Mouse (Mus musculus) forebrain, embryonic 13.5 days (tissue): Measurements from ENCODE around the gene Cabin1. TPM values are rescaled to one million over a fixed set of nuclear protein-coding genes. Genes with fewer than 3 reads are reported as not detected.
A peak's percentile ranks its signal among the peaks of the same experiment; 100 is the strongest.

Source experiments
- ATAC-seq: fragments of 200-750 bp; cut with Nextera tagmentation; 2 replicates; pipeline ENCODE4 v1.8.0; 2017
- H3K27ac ChIP-seq: fragments of 300-500 bp; sonication (generic); 2 replicates; pipeline ENCODE4 v1.5.1; 2015; ENCODE audit warnings: inconsistent platforms, mild to moderate bottlenecking, moderate library complexity
- H3K27me3 ChIP-seq: fragments of 300-500 bp; sonication (generic); 2 replicates; pipeline ENCODE4 v1.6.1; 2015; ENCODE audit warnings: mild to moderate bottlenecking, inconsistent platforms
- H3K36me3 ChIP-seq: fragments of 300-500 bp; sonication (generic); 2 replicates; pipeline ENCODE4 v1.6.1; 2015; ENCODE audit warnings: mild to moderate bottlenecking, inconsistent platforms; ENCODE audit not compliant: poor library complexity, severe bottlenecking
- H3K4me1 ChIP-seq: fragments of 300-500 bp; sonication (generic); 2 replicates; pipeline ENCODE4 v1.6.1; 2015; ENCODE audit warnings: inconsistent platforms
- H3K4me2 ChIP-seq: fragments of 300-500 bp; sonication (generic); 2 replicates; pipeline ENCODE4 v1.6.1; 2015; ENCODE audit warnings: inconsistent platforms, mild to moderate bottlenecking, moderate library complexity
- H3K4me3 ChIP-seq: fragments of 300-500 bp; sonication (generic); 2 replicates; pipeline ENCODE4 v1.5.1; 2015; ENCODE audit warnings: mild to moderate bottlenecking, inconsistent platforms
- H3K9ac ChIP-seq: fragments of 300-500 bp; sonication (generic); 2 replicates; pipeline ENCODE4 v1.6.1; 2015; ENCODE audit warnings: mild to moderate bottlenecking, inconsistent platforms
- H3K9me3 ChIP-seq: fragments of 300-500 bp; sonication (generic); replicated peaks from 2 replicates; pipeline ENCODE4 v1.6.1; 2016; ENCODE audit warnings: inconsistent platforms
- WGBS: fragments of 180-500 bp; shearing (Covaris S2); methylation state at CpG from one replicate; pipeline ENCODE4 v1.1.7; 2015; 5-methylcytosine and 5-hydroxymethylcytosine counted together
- polyA plus RNA-seq: library from polyadenylated mRNA; unstranded; fragments of >200 nt; fragmentation: Nextera tagmentation; extraction: Ambion mirVana; gene quantifications from 2 replicates; pipeline ENCODE4 v1.2.1, GENCODE M21; 2015

The Cabin1 gene
- polyA plus RNA-seq, 1 experiment from 2014 or later, result 36.9 TPM

DNA sequence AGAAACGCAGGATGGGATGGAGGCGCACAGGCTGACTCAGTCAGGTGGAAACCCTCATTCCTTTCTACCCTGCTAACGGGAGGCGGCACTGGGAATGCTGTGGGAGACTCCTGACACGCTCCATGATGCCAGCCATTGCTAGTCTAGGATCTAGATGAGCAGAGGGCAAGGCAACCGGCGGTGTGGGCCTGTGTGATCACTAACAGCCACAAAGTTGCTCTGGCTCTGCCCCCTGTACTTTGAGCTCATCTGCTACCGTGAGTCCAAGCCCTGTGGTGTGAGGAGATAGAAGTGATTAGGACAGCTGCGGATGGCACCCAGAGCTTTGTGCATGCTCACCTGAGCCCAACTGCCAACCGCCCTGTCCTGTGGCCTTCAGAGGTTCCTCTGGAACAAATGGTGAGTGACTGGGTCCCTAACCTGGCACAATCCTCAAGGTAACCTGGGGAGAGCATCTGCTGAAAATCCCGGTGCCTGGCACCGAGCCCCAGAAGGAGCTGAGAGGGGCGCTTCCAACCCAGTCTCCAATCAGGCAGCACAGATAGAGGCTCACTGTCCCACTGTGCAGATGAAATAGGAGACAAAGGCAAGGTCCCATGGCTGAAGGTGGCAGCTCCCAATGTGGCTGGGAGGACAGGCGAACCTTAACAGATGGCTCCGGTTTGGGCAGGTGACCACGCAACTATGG lies 112.6 kb downstream of the Cabin1 start:
- H3K36me3 ChIP-seq, result peaks cover 99% of the 10 kb centered on the region
- ATAC-seq, result no peak
- no peak overlapping the region for H3K4me3 ChIP-seq
- no peaks in the 10 kb centered on the region for H3K27me3 ChIP-seq
- no peak overlapping the region for H3K27ac ChIP-seq
- WGBS, result 96% methylated on average over 16 of the region's 16 CpGs
- no peak overlapping the region for H3K9ac ChIP-seq
- no peaks in the 10 kb centered on the region for H3K9me3 ChIP-seq
- no peaks in the 10 kb centered on the region for H3K4me1 ChIP-seq
- H3K4me2 ChIP-seq, result no peak overlapping the region

DNA sequence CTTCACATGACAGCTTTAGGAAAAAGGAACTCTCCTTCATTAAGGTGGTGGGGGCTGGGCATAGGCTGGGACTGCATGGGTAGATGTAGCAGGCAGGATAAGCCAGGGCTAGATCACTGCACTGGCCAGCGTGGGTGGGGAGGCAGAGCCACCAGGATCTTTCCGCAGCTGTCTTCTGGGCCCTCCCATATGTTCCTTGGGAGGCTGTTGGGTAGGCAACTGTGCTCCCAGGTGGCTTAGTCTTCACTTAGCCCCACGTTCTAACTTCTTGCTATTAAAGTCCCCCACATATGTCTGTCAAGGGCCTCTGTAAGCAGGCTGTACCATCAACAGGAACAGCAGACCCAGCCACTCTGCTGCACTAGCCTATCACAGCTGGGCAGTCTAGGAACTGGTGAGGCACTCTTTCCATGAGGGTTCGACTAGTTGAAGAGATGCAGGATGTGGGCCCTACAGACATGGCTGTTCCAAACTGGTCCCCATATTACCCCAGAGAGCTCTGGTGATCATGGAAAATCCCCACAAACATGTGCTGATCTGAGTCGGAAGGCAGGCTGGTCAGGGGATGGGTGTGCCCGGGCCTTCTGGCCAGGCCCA lies 113.7 kb downstream of the Cabin1 start:
- no peak overlapping the region for H3K27ac ChIP-seq
- H3K4me3 ChIP-seq, result no peak overlapping the region
- ATAC-seq, result no peak
- WGBS, result 91% methylated on average over 6 of the region's 6 CpGs
- H3K9me3 ChIP-seq, result no peaks in the 10 kb centered on the region
- H3K27me3 ChIP-seq, result no peaks in the 10 kb centered on the region
- H3K36me3 ChIP-seq, result peaks cover 98% of the 10 kb centered on the region
- H3K4me1 ChIP-seq, result no peaks in the 10 kb centered on the region
- no peak overlapping the region for H3K9ac ChIP-seq
- no peak overlapping the region for H3K4me2 ChIP-seq

DNA sequence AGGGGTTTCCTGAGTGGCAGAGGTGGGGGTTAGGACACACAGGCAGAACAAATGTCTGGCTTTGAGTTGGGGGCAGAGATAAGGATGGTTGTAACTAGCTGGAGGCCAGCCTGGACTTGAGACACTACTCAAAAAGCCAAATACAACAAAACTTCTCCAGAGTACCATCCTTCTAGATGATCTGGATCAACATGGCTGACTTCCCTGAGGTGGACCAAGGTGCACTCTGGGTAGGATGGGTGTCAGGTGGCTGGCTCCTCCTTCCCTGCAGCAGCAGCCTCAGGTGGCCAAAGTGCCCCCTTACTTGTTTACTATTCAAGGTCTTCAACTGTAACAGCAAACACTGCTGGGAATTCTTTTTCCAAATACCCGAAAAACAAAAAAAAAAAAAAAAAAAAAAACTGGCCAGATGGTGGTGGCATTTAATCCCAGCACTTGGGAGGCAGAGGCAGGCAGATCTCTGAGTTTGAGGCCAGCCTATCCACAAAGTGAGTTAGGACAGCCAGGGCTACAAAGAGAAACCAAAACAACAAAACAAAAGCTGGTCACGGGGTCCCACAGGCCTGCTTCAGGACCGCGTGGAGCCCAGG lies 114.6 kb downstream of the Cabin1 start:
- Histone ChIP-seq H3K4me3 (no peak overlapping the region), H3K27ac (no peak overlapping the region), H3K36me3 (peaks cover 91% of the 10 kb centered on the region), H3K4me2 (no peak overlapping the region), H3K27me3 (no peaks in the 10 kb centered on the region), H3K9ac (no peak overlapping the region), H3K4me1 (0 out of 2 replicates have a peak, but pooled peaks cover 1% of the 10 kb centered on the region), H3K9me3 (no peaks in the 10 kb centered on the region)
- WGBS, result 92% methylated on average over 4 of the region's 4 CpGs
- no peak for ATAC-seq

DNA sequence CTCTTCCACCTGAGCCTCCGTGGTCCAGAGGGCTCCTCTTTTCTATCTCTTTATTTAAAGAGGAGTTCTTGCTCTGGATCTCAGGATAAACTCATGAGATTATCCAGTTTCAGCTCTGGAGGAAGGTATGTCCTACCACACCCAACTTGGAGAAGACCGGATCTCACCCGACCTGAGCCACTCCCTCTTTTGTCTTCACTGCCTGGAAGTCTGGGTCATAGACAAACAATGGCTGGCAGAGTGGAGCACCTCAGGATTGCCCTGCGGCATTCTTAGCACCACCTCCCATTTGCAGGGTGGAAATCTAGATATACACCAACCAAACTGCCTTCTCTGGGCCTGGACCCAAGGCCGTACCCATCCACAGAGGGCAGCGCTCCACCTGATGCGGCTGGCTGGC lies 115.1 kb downstream of the Cabin1 start:
- Histone ChIP-seq H3K9ac (no peak overlapping the region), H3K4me1 (peaks cover 5% of the 10 kb centered on the region), H3K4me3 (no peak overlapping the region), H3K9me3 (no peaks in the 10 kb centered on the region), H3K36me3 (peaks cover 86% of the 10 kb centered on the region), H3K4me2 (no peak overlapping the region), H3K27ac (no peak overlapping the region), H3K27me3 (no peaks in the 10 kb centered on the region)
- WGBS, result 93% methylated on average over 7 of the region's 7 CpGs
- no peak for ATAC-seq

DNA sequence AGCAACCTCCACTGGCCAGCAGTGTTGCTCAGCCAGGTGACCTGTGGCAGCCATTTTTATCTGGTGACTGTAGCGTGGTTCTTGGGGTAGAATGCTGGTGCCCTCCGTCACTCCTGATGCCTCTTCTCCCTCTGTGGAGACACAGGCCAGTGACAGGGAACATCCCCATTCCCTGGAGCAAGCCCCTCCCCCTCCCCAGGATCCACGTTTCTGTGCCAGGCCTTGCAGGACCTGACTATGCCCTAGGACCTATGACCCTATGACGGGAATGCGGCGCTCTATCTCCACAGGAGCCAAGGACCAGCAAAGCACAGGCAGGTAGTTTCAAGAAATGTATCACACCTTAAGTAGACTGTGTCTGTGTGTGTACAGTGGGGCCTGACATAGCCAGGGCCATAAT lies 116.0 kb downstream of the Cabin1 start:
- 90% methylated on average over 6 of the region's 6 CpGs for WGBS
- Histone ChIP-seq H3K27ac (no peak overlapping the region), H3K27me3 (no peaks in the 10 kb centered on the region), H3K4me2 (no peak overlapping the region), H3K36me3 (peaks cover 77% of the 10 kb centered on the region), H3K9ac (no peak overlapping the region), H3K4me3 (no peak overlapping the region), H3K4me1 (peaks cover 14% of the 10 kb centered on the region), H3K9me3 (no peaks in the 10 kb centered on the region)
- ATAC-seq, result no peak

DNA sequence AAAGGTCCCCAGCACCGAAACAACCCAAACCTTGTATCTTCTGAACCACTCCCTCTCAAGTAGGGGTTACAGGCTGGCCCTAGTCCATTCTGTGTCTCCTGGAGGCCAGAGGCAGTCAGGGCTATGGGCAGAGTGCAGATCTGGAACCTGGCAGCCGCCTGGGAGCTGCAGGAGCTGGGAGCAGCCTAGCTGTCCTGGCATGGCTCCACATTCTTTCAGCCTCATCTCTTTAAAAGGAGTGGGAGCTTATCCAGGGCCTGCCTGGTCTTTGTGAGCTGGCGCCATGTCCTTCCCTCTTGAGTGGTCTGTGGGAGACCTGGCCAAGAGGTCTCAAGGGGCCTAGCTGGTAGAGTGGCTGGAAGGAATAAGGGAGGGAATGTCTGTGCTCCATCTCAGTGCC lies 116.8 kb downstream of the Cabin1 start:
- Histone ChIP-seq H3K27ac (no peak overlapping the region), H3K4me2 (no peak overlapping the region), H3K36me3 (peaks cover 70% of the 10 kb centered on the region), H3K27me3 (no peaks in the 10 kb centered on the region), H3K9ac (no peak overlapping the region), H3K9me3 (no peaks in the 10 kb centered on the region), H3K4me3 (no peak overlapping the region), H3K4me1 (peaks cover 17% of the 10 kb centered on the region)
- 81% methylated on average over 3 of the region's 3 CpGs for WGBS
- ATAC-seq, result peak; percentile 20; the same call in 1 of the 2 replicates

DNA sequence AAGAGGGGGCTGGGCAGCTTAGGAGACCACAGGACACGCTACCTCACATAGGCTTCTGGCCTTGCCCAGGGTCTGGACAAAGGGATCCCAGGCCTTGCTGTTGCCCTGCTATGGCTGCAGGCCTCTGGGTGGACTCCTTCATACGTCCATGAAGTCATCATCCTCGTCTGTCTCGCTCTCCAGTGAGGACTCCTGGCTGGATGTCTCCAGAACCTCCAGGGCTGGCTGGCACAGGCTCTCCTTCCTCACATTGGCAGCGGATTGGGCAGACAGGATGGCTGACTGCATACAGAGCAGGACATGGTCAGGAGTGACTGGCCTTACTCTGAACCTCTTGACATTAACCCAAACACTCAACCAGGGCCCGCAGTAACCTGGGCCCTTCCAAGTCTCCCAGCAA lies 117.7 kb downstream of the Cabin1 start:
- H3K4me2 ChIP-seq, result no peak overlapping the region
- no peak for ATAC-seq
- no peaks in the 10 kb centered on the region for H3K27me3 ChIP-seq
- WGBS, result 95% methylated on average over 6 of the region's 6 CpGs
- no peak overlapping the region for H3K9ac ChIP-seq
- no peak overlapping the region for H3K27ac ChIP-seq
- no peaks in the 10 kb centered on the region for H3K9me3 ChIP-seq
- peaks cover 61% of the 10 kb centered on the region for H3K36me3 ChIP-seq
- H3K4me1 ChIP-seq, result peaks cover 17% of the 10 kb centered on the region
- H3K4me3 ChIP-seq, result no peak overlapping the region

DNA sequence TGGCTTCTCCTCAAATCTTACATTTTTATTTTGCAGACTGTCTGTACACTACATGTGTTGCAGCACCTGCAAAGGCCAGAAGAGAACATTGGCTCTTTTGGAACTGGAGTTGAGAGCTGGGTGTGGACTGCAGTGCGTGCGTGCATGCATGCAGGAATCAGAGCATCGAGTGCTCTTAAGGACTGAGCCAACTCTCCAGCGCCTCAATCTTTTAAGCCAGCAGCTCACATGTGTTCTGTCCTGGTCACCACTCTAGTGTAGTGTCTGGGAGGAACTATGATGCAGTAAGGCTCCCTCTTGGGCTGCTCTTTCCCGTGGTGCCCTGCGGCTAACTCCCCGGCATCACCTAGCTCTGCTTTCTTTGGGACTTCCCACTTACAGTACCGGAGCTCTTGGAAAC lies 118.5 kb downstream of the Cabin1 start:
- Histone ChIP-seq H3K27me3 (no peaks in the 10 kb centered on the region), H3K27ac (no peak overlapping the region), H3K4me1 (peaks cover 17% of the 10 kb centered on the region), H3K4me3 (no peak overlapping the region), H3K36me3 (peaks cover 53% of the 10 kb centered on the region), H3K9ac (no peak overlapping the region), H3K4me2 (no peak overlapping the region), H3K9me3 (no peaks in the 10 kb centered on the region)
- no peak for ATAC-seq
- 96% methylated on average over 8 of the region's 8 CpGs for WGBS

DNA sequence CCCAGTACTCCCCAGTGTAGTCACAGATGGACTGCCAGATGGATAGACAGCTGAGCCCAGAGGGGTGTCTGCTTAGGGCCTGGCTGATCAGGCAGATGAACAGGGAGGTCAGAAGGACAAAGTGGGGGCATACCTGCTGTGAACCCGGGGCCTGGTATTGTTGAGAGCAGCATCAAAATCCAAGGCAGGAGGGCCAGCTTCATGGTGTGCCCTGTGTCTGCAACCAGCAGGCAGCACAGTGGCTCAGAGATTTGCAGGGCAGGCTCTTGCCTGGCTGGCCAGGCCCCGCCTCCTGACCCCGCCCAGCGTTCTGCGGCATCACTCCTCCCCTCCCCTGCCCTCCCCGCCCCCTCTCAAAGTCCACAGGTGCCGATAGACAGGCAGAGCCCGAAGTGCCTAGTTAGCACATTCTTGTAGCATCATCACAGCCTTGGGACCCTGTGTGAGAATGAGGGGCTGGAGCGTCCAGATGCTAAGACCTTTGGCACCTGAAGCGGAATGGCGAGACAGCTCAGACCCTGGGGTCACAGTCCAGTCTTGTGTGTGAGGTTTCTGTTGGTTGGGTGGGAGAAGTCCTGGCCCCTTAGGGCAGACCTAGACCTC lies 120.3 kb downstream of the Cabin1 start, which contains the start of gene Susd2:
Gene Susd2 (minus strand): TSS at position 268 of the 603 bp plus-strand sequence.
- Histone ChIP-seq H3K27me3 (no peaks in the 10 kb centered on the region), H3K27ac (peak within 1 kb of the TSS; percentile 10; the same call in 1 of the 2 replicates), H3K4me3 (no peak within 1 kb of the TSS), H3K9me3 (no peaks in the 10 kb centered on the region), H3K4me2 (peak within 1 kb of the TSS; percentile 25; the same call in 1 of the 2 replicates), H3K36me3 (peaks cover 35% of the 10 kb centered on the region), H3K4me1 (peaks cover 17% of the 10 kb centered on the region), H3K9ac (no peak within 1 kb of the TSS)
- WGBS, result 4% methylated on average over 11 of the region's 11 CpGs
- ATAC-seq, result peak; percentile 50

DNA sequence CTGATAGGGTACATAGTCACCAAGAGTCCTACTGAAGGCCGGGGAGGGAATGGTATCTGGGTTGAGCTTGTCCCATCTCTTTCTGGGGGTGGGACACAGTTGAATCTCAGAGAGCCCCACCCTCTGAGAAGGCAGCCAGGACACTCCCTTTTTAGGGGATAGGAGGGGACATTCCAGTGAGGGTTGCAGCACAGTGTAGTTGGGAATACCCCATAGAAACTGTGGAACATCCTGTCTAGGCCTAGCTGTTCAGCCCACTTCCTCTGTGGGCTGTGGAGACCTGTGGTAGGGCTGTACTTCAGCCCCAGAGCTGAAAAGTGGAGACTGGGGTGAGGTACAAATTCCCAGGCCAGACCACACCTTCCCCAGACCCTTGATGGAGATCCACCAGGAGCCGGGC lies 121.2 kb downstream of the Cabin1 start:
- peaks cover 25% of the 10 kb centered on the region for H3K36me3 ChIP-seq
- H3K9me3 ChIP-seq, result no peaks in the 10 kb centered on the region
- no peak overlapping the region for H3K4me2 ChIP-seq
- no peaks in the 10 kb centered on the region for H3K27me3 ChIP-seq
- 90% methylated on average over 2 of the region's 2 CpGs for WGBS
- H3K4me3 ChIP-seq, result no peak overlapping the region
- peaks cover 17% of the 10 kb centered on the region for H3K4me1 ChIP-seq
- ATAC-seq, result no peak
- no peak overlapping the region for H3K9ac ChIP-seq
- H3K27ac ChIP-seq, result peak overlapping the region; percentile 10; the same call in 1 of the 2 replicates

DNA sequence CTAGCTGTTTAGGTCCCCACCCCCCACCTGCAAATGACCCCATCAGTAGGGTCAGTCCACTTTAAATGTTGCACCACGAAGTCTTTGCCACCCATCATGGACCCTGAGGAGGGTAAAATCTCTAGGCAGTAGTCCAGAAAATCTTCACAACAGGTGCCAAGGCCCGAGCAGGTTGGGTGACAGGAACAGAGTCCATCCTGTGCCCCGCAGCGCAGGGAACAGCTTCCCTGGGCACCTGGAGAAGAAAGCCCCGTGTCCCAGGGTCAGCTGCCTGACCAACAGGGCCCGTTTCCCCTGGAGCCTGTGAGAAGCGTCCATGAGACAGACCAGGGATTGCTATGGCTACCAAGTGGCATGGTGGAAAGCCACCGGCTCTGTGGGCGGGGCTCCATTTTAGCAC lies 121.7 kb downstream of the Cabin1 start:
- Histone ChIP-seq H3K9me3 (no peaks in the 10 kb centered on the region), H3K27ac (no peak overlapping the region), H3K4me2 (no peak overlapping the region), H3K36me3 (peaks cover 22% of the 10 kb centered on the region), H3K4me3 (no peak overlapping the region), H3K27me3 (no peaks in the 10 kb centered on the region), H3K4me1 (peaks cover 17% of the 10 kb centered on the region), H3K9ac (no peak overlapping the region)
- 84% methylated on average over 9 of the region's 9 CpGs for WGBS
- no peak for ATAC-seq

DNA sequence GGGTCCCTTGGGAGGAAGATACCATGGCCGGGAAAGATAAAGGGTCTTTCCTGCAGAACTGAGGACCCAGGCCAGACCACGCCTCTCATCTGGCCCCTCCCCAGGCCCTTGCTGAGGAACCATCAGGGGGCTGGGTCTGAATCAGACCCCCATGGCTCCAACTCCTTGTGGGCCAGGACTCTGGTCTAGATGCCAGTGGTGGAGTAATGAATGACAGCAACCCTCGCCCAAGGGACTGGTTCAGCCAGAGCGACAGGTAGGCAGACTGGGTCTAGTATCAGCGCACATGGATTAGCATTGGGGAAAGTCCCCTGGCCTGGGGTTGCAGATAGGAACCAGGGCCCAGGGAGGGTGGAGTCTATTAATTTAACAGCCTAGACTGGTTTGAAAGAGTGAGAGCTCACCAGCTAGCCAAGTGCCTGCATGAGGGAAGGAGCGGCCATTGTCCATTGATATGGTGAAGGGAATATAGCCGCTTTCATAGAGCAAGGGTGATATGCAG lies 122.4 kb downstream of the Cabin1 start:
- peaks cover 15% of the 10 kb centered on the region; the same call in 1 of the 2 replicates for H3K36me3 ChIP-seq
- WGBS, result 90% methylated on average over 7 of the region's 7 CpGs
- H3K9me3 ChIP-seq, result no peaks in the 10 kb centered on the region
- H3K4me1 ChIP-seq, result peaks cover 17% of the 10 kb centered on the region
- H3K27ac ChIP-seq, result no peak overlapping the region
- H3K9ac ChIP-seq, result no peak overlapping the region
- H3K4me2 ChIP-seq, result no peak overlapping the region
- no peak for ATAC-seq
- no peaks in the 10 kb centered on the region for H3K27me3 ChIP-seq
- H3K4me3 ChIP-seq, result no peak overlapping the region
